Mouse (Mus musculus) embryonic fibroblast, embryonic 13.5 days (primary cell): ENCODE results near the gene Tprkb.

Experiments used
- CTCF ChIP-seq: IDR thresholded peaks from 2 replicates; pipeline ENCODE4 v1.5.1; 2011; ENCODE audit warnings: mild to moderate bottlenecking, control low read depth, low read length, moderate library complexity, borderline replicate concordance; ENCODE audit not compliant: insufficient read depth
- POLR2A ChIP-seq: IDR thresholded peaks from 2 replicates; pipeline ENCODE4 v1.6.1; 2011; ENCODE audit warnings: low read depth, mild to moderate bottlenecking, control low read depth, low read length, moderate library complexity

DNA sequence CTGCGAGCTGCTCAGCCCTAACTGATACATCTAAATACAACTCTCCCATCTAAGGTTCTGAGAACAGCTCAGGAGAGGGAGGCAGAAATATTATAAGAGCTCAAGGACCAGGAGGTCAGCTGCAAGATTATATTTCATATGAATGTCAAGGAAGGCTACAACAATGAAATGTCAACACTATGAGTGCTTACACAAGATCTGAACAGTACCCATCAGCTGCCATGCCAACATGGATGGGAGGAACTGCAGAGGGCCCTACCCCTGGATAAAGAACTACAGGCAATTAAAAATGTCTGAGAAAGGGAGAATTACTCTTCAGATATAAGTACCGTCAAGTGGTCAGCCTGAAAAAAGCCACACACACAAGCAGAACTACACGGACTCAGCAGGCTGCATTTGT is 45.9 kb downstream of the Tprkb start:
- TF ChIP-seq CTCF (no peak), POLR2A (no peak)
